Comparison of ENCODE assay signal across 8 mouse cellular contexts in genomic region chr11:69992932-69993331, GRCm38 (mm10). TPM values are rescaled to one million over a fixed set of nuclear protein-coding genes. Genes with fewer than 3 reads are reported as not detected.
DNase-seq lines count a peak whose midpoint lies in the region; ATAC-seq and TF ChIP-seq lines count a peak whose summit lies in the region.

No protein-coding gene starts in this region.

- H3K4me3 ChIP-seq in heart, embryonic 13.5 days = peak overlapping the region; percentile 82
- H3K4me3 ChIP-seq in cortical plate, adult 2 months (ENCODE audit: insufficient read depth, low read length) = peak overlapping the region; percentile 89; the same call in 1 of the 2 replicates
- H3K4me3 ChIP-seq in hindbrain, embryonic 11.5 days (ENCODE audit: low read depth, low read length) = peak overlapping the region; percentile 65; the same call in 1 of the 2 replicates
- peak overlapping the region; percentile 82; the same call in 1 of the 2 replicates for H3K4me3 ChIP-seq in midbrain, embryonic 10.5 days

- H3K4me1 ChIP-seq in heart, embryonic 13.5 days = peaks cover 35% of the 10 kb centered on the region
- H3K4me1 ChIP-seq in cortical plate, adult 2 months (ENCODE audit: control insufficient read depth, insufficient read depth, low read length) = peaks cover 6% of the 10 kb centered on the region; the same call in 1 of the 2 replicates
- H3K4me1 ChIP-seq in hindbrain, embryonic 11.5 days (replicated peaks; ENCODE audit: control insufficient read depth, insufficient read depth, low read length) = peaks cover 12% of the 10 kb centered on the region
- H3K4me1 ChIP-seq in midbrain, embryonic 10.5 days = peaks cover 39% of the 10 kb centered on the region

- 84% methylated on average over 3 of the region's 3 CpGs for WGBS in heart, embryonic 13.5 days
- WGBS in hindbrain, embryonic 11.5 days = 92% methylated on average over 3 of the region's 3 CpGs
- 90% methylated on average over 3 of the region's 3 CpGs for WGBS in midbrain, embryonic 10.5 days

- H3K9ac ChIP-seq in heart, embryonic 13.5 days = peak overlapping the region; percentile 96
- H3K9ac ChIP-seq in hindbrain, embryonic 11.5 days (ENCODE audit: low read depth, low read length) = no peak overlapping the region

- no peak for TF ChIP-seq POLR2A in cortical plate, adult 2 months (IDR thresholded peaks at IDR 0.05; ENCODE audit: extremely low read depth, insufficient read depth, low read length)

- no peaks in the 10 kb centered on the region for H3K9me3 ChIP-seq in heart, embryonic 13.5 days
- no peaks in the 10 kb centered on the region for H3K9me3 ChIP-seq in hindbrain, embryonic 11.5 days (ENCODE audit: control insufficient read depth, low read length)
- H3K9me3 ChIP-seq in midbrain, embryonic 10.5 days (replicated peaks) = no peaks in the 10 kb centered on the region

- peak overlapping the region; percentile 86 for H3K4me2 ChIP-seq in heart, embryonic 13.5 days
- peak overlapping the region; percentile 75; the same call in 1 of the 2 replicates for H3K4me2 ChIP-seq in hindbrain, embryonic 11.5 days (replicated peaks; ENCODE audit: low read depth, low read length)

- no peak for ATAC-seq in heart, embryonic 13.5 days (ENCODE audit: extremely low read depth, insufficient number of reproducible peaks, low FRiP score, low TSS enrichment)
- no peak for ATAC-seq in hindbrain, embryonic 11.5 days (ENCODE audit: low FRiP score)
- no peak for ATAC-seq in frontal cortex, adult (ENCODE audit: low TSS enrichment)
- no peak for ATAC-seq in megakaryocyte progenitor cell, adult 5-6 weeks (replicated peaks; ENCODE audit: poor library complexity)

- no peak for DNase-seq in heart, postnatal 10 days
- DNase-seq in hindbrain, embryonic 11.5 days (ENCODE audit: low spot score) = no peak
- no peak for DNase-seq in midbrain, embryonic 10.5 days (ENCODE audit: low spot score)
- no peak for DNase-seq in natural killer cell, adult 2 months (ENCODE audit: low spot score in 2 of 2)

- intact Hi-C loops in heart, postnatal 10 days (cut with DNase I) = loop anchor here (5.0 kb wide), 1 partner anchor 236 kb away; the partner anchor contains the start of gene Polr2a

- H3K36me3 ChIP-seq in heart, embryonic 13.5 days = peaks cover 55% of the 10 kb centered on the region
- peaks cover 7% of the 10 kb centered on the region; the same call in 1 of the 2 replicates for H3K36me3 ChIP-seq in hindbrain, embryonic 11.5 days (ENCODE audit: control insufficient read depth, insufficient read depth, low read length)
- peaks cover 50% of the 10 kb centered on the region for H3K36me3 ChIP-seq in midbrain, embryonic 10.5 days

- TF ChIP-seq CTCF in cortical plate, adult 2 months (IDR thresholded peaks at IDR 0.05; ENCODE audit: extremely low read depth, insufficient read depth, low read length) = no peak

- H3K27me3 ChIP-seq in heart, embryonic 13.5 days (replicated peaks) = no peaks in the 10 kb centered on the region
- no peaks in the 10 kb centered on the region for H3K27me3 ChIP-seq in hindbrain, embryonic 11.5 days (ENCODE audit: control insufficient read depth, insufficient read depth, low read length)
- no peaks in the 10 kb centered on the region for H3K27me3 ChIP-seq in midbrain, embryonic 10.5 days (ENCODE audit: low read depth, poor library complexity, severe bottlenecking)

- H3K27ac ChIP-seq in heart, embryonic 13.5 days (replicated peaks) = no peak overlapping the region
- H3K27ac ChIP-seq in cortical plate, adult 2 months (ENCODE audit: insufficient read depth, low read length) = no peak overlapping the region
- no peak overlapping the region for H3K27ac ChIP-seq in hindbrain, embryonic 11.5 days (ENCODE audit: low read depth, low read length)
- H3K27ac ChIP-seq in midbrain, embryonic 10.5 days (replicated peaks) = no peak overlapping the region

RNA-seq across cellular contexts. Expression of gene Gabarap, which starts 2.0 kb away (rescaled TPM):
- polyA plus RNA-seq in heart, embryonic 13.5 days (2015; fragmentation: Nextera tagmentation; extraction: Ambion mirVana) = 456 and 466 TPM in 2 replicates
- total RNA-seq in heart, postnatal 10 days (2021) = 100 to 1,000 TPM; 275 to 295 TPM
- 330 and 334 TPM in 2 replicates for polyA plus RNA-seq in cortical plate, adult 2 months (2012; rRNA removed)
- 621 and 643 TPM in 2 replicates for polyA plus RNA-seq in hindbrain, embryonic 11.5 days (2014; fragmentation: Nextera tagmentation; extraction: Ambion mirVana)
- polyA plus RNA-seq in midbrain, embryonic 10.5 days (2016; fragmentation: Nextera tagmentation; extraction: Ambion mirVana) = 409 and 454 TPM in 2 replicates
- total RNA-seq in megakaryocyte progenitor cell, adult 5-6 weeks (2015) = 387 and 444 TPM in 2 replicates
- 242 and 274 TPM in 2 replicates for total RNA-seq in megakaryocyte progenitor cell, adult 5-6 weeks (2017)

RNA-seq across cellular contexts. Expression of gene Phf23, which starts 2.6 kb away (rescaled TPM):
- polyA plus RNA-seq in heart, embryonic 13.5 days (2015; fragmentation: Nextera tagmentation; extraction: Ambion mirVana) = 43.8 and 47.9 TPM in 2 replicates
- 10 to 100 TPM; 23.1 to 27.7 TPM for total RNA-seq in heart, postnatal 10 days (2021)
- polyA plus RNA-seq in cortical plate, adult 2 months (2012; rRNA removed) = 37.6 and 38.2 TPM in 2 replicates
- 56.7 and 57.5 TPM in 2 replicates for polyA plus RNA-seq in hindbrain, embryonic 11.5 days (2014; fragmentation: Nextera tagmentation; extraction: Ambion mirVana)
- polyA plus RNA-seq in midbrain, embryonic 10.5 days (2016; fragmentation: Nextera tagmentation; extraction: Ambion mirVana) = 95.1 and 96.3 TPM in 2 replicates
- total RNA-seq in megakaryocyte progenitor cell, adult 5-6 weeks (2015) = 34.5 and 37.9 TPM in 2 replicates
- total RNA-seq in megakaryocyte progenitor cell, adult 5-6 weeks (2017) = 31.7 and 40.0 TPM in 2 replicates

RNA-seq across cellular contexts. Expression of gene Dvl2, which starts 7.5 kb away (rescaled TPM):
- polyA plus RNA-seq in heart, embryonic 13.5 days (2015; fragmentation: Nextera tagmentation; extraction: Ambion mirVana) = 20.7 and 22.0 TPM in 2 replicates
- 10 to 100 TPM in 1 of 2 experiments, 1 to 10 TPM in 1; 8.6 to 11.8 TPM for total RNA-seq in heart, postnatal 10 days (2021)
- 26.9 and 30.4 TPM in 2 replicates for polyA plus RNA-seq in cortical plate, adult 2 months (2012; rRNA removed)
- polyA plus RNA-seq in hindbrain, embryonic 11.5 days (2014; fragmentation: Nextera tagmentation; extraction: Ambion mirVana) = 24.6 and 27.2 TPM in 2 replicates
- polyA plus RNA-seq in midbrain, embryonic 10.5 days (2016; fragmentation: Nextera tagmentation; extraction: Ambion mirVana) = 52.1 and 54.1 TPM in 2 replicates
- total RNA-seq in megakaryocyte progenitor cell, adult 5-6 weeks (2015) = 9.5 and 9.8 TPM in 2 replicates
- total RNA-seq in megakaryocyte progenitor cell, adult 5-6 weeks (2017) = 9.5 and 14.7 TPM in 2 replicates

RNA-seq across cellular contexts. Expression of gene Elp5, which starts 10.6 kb away (rescaled TPM):
- polyA plus RNA-seq in heart, embryonic 13.5 days (2015; fragmentation: Nextera tagmentation; extraction: Ambion mirVana) = 111 and 119 TPM in 2 replicates
- total RNA-seq in heart, postnatal 10 days (2021) = 10 to 100 TPM; 60.7 to 64.6 TPM
- 121 and 126 TPM in 2 replicates for polyA plus RNA-seq in cortical plate, adult 2 months (2012; rRNA removed)
- polyA plus RNA-seq in hindbrain, embryonic 11.5 days (2014; fragmentation: Nextera tagmentation; extraction: Ambion mirVana) = 154 and 163 TPM in 2 replicates
- 151 and 155 TPM in 2 replicates for polyA plus RNA-seq in midbrain, embryonic 10.5 days (2016; fragmentation: Nextera tagmentation; extraction: Ambion mirVana)
- 110 and 129 TPM in 2 replicates for total RNA-seq in megakaryocyte progenitor cell, adult 5-6 weeks (2015)
- total RNA-seq in megakaryocyte progenitor cell, adult 5-6 weeks (2017) = 57.5 and 66.1 TPM in 2 replicates

RNA-seq across cellular contexts. Expression of gene Ctdnep1, which starts 12.0 kb away (rescaled TPM):
- 21.0 and 21.1 TPM in 2 replicates for polyA plus RNA-seq in heart, embryonic 13.5 days (2015; fragmentation: Nextera tagmentation; extraction: Ambion mirVana)
- 100 to 1,000 TPM; 144 to 159 TPM for total RNA-seq in heart, postnatal 10 days (2021)
- polyA plus RNA-seq in cortical plate, adult 2 months (2012; rRNA removed) = 121 and 139 TPM in 2 replicates
- polyA plus RNA-seq in hindbrain, embryonic 11.5 days (2014; fragmentation: Nextera tagmentation; extraction: Ambion mirVana) = 23.8 and 26.8 TPM in 2 replicates
- 20.5 and 26.3 TPM in 2 replicates for polyA plus RNA-seq in midbrain, embryonic 10.5 days (2016; fragmentation: Nextera tagmentation; extraction: Ambion mirVana)
- total RNA-seq in megakaryocyte progenitor cell, adult 5-6 weeks (2015) = 131 and 135 TPM in 2 replicates
- 28.7 and 33.7 TPM in 2 replicates for total RNA-seq in megakaryocyte progenitor cell, adult 5-6 weeks (2017)
